Mouse (Mus musculus): Measurements from ENCODE around the gene Henmt1.

The Henmt1 gene

GRCm38 (mm10) chr3:108939573-108939972, at the start of gene Henmt1:
TSS of gene Henmt1 (plus strand) at chr3:108939873.
- no peak for DNase-seq (ENCODE audit: low read depth)

- DNase-seq (ENCODE audit: low read depth), result no peak
Observed at GRCm38 (mm10) chr3:108889908-108890307, 49.8 kb upstream of the Henmt1 start, which contains the start of gene Fndc7. TSS of gene Fndc7 (minus strand) at chr3:108890008.

DNA sequence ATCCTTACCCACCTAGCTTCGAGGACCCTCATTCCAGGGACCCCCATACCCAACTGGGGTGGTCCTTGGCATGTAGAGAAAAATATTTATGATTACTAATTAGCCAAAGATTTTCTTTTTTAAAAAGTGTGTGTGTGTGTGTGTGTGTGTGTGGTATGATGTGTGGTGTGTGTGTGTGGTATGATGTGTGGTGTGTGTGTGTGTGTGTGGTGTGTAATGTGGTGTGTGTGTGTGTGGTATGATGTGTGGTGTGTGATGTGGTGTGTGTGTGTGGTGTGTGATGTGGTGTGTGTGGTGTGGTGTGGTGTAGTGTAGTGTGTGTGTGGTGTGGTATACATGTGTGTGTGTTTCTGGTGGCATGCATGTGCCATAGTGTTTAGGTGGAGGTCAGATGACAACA, 47.6 kb upstream of the Henmt1 start:
- DNase-seq (ENCODE audit: low read depth), result no peak

DNA sequence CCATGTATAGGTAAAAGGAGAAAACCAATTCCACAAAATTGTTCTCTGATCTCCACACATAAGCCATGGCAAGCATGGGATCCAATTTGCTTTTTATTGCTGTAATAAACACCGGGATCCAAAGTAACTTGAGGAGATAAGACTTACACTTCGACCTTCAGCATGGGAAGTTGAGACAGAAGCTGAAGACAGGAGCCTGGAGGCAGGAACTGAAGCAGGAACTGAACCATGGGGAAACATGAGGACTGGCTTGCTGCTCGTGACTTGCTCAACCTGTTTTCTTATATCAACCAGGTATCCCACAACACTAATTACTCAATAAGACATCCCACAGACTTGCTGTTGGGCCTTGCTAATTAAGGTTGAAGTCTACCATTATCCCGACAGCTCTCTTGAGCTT, 46.8 kb upstream of the Henmt1 start:
- no peak for DNase-seq (ENCODE audit: low read depth)

DNA sequence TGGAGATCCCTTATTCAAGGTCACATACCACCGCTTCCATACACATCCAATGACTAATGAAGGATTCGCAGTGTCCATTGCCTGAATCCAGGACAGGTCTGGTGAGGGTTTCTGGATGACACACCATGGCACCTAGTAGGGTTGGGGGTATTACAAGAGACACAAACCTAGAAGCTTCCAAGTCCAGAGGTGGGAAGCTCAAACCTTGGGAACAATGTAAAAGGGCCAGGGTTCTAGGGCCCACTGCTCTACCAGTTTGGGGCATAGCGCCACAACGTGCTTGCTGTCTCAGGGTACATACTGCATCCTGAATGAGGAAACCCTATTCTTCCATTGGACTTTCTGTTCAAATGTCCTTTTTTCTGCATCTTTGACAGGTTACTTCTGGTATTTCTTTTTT, 41.0 kb upstream of the Henmt1 start:
- no peak for DNase-seq (ENCODE audit: low read depth)

DNA sequence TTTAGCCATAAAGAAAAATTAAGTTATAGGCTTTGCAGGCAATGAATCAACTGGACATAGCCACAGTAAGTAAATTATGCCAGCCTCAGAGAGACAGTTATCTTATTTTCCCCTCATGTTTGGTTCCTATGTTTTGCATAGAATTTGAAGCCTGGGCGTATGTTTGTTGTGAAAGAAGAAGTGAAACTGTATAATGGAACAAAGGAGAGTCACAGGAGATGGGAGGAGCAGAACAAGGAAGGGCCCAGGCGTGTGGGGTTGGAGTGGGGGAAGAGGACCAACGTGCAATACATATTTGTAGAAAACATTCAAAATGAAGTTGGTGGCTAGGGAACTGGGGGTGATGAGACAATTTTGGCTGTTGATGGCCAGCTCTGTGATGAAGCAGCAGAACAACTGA, 39.5 kb upstream of the Henmt1 start:
- DNase-seq (ENCODE audit: low read depth), result peak; percentile 41

GRCm38 (mm10) chr3:108900681-108901080, 39.0 kb upstream of the Henmt1 start:
- no peak for DNase-seq (ENCODE audit: low read depth)

GRCm38 (mm10) chr3:108902038-108902437, 37.6 kb upstream of the Henmt1 start:
- DNase-seq (ENCODE audit: low read depth), result peak; percentile 50

DNA sequence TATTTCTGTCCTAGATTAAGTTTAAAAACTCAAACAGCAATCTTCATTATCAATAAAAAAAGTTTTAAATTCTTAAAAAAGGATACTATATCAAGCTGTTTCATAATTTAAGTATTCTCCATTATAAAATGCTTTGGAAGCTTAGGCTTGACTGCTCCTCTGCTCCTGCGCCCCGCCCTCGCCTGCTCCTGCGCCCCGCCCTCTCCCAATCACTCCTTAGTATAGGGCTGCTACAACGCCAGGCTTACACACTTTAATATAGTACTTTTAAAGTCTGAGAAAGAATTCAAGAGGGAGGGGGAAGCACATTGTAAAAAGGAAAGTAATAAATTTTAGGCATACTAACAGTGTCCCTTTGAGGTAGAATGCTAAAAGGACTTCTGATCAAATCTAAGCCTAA, 36.7 kb upstream of the Henmt1 start:
- DNase-seq (ENCODE audit: low read depth), result no peak

DNA sequence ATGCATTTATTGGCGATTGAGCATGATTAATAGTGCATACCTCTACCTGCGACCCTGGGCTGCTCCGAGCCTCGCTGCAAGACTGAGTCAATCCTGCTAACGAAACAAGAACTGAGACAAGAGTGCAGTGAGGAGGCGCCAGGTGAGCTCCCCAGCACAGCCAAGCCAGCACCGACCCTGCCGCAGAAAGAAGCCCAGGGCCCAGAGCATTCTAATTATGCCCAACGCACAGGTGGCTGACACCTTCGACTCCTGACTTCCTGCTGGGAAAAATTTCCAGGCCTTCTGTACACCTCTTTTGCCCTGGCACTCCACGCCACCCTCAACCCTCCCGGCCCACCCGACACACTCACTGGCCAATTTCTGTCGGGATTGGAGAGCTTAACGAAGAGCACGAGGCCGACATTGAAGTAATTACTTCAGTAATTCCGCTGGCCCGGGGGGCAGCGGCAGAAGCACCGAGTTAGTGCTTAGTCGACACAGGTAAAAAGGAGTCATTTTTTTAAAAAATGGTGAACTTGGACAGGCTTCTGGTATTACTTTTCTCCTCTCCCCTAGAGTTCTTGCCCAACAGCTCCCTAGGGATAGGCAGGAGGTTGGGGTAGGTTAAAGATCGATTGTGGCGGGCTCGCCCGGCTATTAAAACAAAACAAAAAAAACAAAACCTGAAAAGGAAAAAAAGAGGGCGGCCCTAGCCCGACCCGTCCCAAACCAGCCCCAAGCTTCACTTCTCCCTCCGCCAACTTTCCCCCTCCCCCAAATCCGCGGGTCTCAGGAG, 29.2 kb upstream of the Henmt1 start:
- peak; percentile 48 for DNase-seq (ENCODE audit: low read depth)

DNA sequence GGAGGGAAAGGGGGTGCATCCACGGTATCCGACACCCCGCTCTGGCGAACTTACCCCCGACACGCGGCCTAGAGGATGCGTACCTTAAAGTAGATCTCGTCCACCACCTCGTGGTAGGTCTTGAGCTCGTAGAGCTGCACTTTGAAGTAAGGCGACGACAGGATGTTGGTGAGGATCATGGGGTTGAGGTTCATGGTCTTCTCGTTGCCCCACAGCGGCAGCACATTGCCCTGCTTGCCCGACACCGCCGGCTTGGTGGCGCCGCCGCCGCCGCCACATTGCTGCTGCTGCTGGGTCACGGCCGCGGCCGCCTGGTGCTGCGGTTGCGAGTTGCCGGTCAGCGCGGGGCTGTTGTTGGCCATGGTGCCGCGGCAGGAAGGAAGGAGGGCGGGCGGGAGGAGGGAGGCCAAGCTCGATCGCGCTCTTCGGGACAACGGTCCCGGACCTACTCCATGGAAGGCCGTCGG, 28.6 kb upstream of the Henmt1 start:
- DNase-seq (ENCODE audit: low read depth), result peak; percentile 94

DNA sequence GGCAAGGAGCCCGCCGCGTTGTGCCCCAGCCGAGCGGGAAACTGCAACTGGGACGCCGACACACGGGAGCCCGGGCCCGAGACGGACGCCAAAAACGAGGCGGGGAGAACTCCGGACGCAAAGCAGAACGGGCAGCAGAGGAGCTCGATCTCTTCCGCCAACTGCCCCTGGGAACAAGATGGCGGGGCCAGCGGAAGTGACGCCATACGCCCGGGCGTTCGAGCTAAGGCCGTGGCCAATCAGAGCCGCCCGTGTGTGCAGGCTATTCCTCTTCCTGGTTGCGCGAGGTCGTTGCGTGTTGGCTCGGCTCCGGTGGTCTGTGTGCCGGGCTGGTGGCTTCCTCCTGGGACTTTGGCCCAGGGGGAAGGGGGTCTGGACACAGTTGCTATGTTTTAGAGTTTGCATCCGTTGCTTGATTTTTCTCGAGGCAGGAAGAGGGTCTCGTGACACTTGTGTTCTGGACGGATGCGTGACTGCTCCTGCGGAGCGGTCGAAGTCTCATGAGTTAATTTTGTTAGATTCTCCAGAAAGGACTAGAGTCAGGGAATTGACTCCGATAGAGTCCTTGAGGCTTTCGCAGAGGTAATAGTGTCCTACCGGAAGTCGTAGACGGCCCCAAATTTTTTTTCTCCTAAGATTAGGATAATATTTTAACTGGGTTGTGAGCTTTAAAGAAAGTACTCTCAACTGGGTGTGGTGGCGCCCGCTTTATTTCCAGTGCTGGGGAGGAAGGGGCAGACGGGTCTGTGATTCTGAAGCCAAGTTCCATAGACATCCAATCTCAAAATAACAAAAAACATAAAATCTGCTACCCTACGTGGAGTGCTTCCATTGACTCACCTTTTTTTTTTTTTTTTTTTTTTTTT, 27.9 kb upstream of the Henmt1 start, which contains the start of gene Prpf38b:
Gene Prpf38b, minus strand, starts transcription at position 180 of the 866 bp plus-strand sequence.
- peak; percentile 98 for DNase-seq (ENCODE audit: low read depth)

DNA sequence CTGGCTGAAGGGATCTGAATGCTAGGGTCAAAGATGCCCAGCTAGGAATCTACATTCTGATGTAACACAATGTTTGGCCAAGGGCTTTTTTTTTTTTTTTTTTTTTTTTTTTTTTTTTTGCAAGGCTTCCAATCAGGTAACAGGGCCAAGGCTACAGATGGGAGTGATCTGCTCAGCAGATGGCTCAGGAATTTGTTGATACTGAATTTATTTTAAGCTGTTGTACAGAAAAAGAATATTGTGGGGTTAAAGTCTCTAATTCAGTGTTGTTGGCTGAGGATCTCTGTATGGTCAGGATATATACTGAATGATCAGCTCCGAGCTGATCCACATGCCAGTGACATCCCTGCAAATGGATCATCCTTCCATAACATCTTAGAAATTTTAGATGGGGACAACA, 23.7 kb upstream of the Henmt1 start:
- no peak for DNase-seq (ENCODE audit: low read depth)

- no peak for DNase-seq (ENCODE audit: low read depth)
Observed at GRCm38 (mm10) chr3:108916857-108917256, 22.8 kb upstream of the Henmt1 start.

DNA sequence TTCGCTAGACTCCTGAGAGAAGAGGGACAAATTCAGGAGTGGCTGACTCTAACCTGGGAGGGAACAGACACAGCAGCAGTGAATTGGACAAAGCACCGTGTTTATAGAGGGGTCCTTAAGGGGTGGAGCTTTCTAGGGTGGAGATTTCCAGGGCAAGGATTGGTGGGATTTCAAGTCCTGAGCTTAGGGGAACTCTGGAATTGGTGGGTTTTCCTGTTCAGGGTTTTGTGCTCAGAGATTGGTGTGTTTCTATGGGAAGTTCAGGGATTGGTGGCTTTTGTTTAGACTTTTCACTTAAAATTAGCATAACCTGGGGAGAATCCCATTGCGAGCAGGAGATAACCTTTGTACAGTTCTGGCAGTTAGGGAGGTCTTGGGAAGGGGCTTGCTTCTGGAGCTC, 21.7 kb upstream of the Henmt1 start:
- DNase-seq (ENCODE audit: low read depth), result no peak

GRCm38 (mm10) chr3:108918852-108919251, 20.8 kb upstream of the Henmt1 start:
- no peak for DNase-seq (ENCODE audit: low read depth)

- no peak for DNase-seq (ENCODE audit: low read depth)
Observed at GRCm38 (mm10) chr3:108920442-108921070, 19.1 kb upstream of the Henmt1 start.

GRCm38 (mm10) chr3:108921822-108922221, 17.9 kb upstream of the Henmt1 start:
- no peak for DNase-seq (ENCODE audit: low read depth)

DNA sequence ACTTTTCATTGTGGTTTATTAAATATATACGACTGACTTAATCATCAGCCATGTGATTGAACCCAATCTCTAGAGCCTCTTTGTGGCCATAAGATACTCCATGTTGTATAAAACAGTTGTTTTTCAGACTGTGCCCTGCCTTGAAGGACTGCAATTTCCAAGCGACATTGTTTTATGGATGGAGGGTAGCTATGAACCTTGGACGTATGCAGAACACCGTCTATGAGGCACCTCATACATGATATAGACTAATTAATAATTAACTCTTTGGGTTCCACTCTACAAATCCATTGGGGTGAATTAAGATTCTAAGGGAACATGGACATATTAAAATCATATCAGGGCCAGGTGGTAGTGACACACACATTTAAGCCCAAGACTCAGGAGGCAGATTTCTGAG, 14.0 kb upstream of the Henmt1 start:
- no peak for DNase-seq (ENCODE audit: low read depth)

GRCm38 (mm10) chr3:108926308-108926707, 13.4 kb upstream of the Henmt1 start:
- DNase-seq (ENCODE audit: low read depth), result no peak

DNA sequence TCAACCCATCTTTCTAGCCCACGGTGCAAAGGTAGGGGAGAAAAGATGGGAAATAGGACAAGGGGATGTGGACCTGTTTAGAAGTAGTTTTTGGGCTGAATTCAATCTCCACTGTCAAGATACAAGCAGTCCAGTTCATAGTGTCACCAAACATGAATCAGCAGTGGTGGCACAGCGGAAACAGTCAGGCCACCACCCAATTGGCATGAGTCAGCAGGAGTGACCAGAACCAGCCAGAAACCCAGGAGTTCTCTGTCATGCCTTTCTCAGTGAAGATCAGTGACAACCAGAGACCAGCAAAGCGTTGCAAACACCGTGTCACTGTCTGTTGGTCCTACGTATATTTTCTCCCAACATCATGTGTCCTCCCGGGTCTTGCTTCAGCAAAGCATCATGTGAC, 6.1 kb upstream of the Henmt1 start:
- DNase-seq (ENCODE audit: low read depth), result no peak

DNA sequence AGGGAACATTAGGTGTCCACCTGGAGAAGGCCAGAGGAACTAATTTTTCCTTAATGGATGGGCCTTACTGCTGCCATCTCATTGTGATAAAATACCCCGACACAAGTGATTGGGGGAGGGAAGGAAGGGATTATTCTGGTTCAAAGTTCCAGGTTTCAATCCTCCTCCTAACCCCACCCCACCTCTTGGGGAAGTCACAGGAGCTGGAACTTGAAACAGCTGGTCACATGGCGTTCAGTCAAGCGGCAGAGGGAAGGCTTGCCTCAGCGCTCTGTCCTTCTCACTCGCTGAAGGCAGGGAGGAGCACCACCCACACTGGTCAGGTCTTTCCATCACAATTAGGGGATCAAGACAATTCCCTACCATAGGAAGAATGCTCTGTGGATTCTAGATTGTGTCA, 982 bp upstream of the Henmt1 start:
- DNase-seq (ENCODE audit: low read depth), result no peak
